Mouse (Mus musculus) hindbrain, postnatal 0 days (tissue): ENCODE data around the gene Get4. TPM values are rescaled to one million over a fixed set of nuclear protein-coding genes. Genes with fewer than 3 reads are reported as not detected.

Experiments used
- ATAC-seq: fragments of 200-750 bp; cut with Nextera tagmentation; 2 replicates; pipeline ENCODE4 v1.8.0; 2017; ENCODE audit warnings: mild to moderate bottlenecking, moderate TSS enrichment, moderate library complexity
- DNase-seq: peaks from one replicate; pipeline ENCODE4 v3.0.0-alpha.2; 2015; ENCODE audit warnings: low spot score
- H3K27ac ChIP-seq: fragments of 300-500 bp; sonication (generic); 2 replicates; pipeline ENCODE4 v1.5.1; 2014; ENCODE audit warnings: mild to moderate bottlenecking
- H3K27me3 ChIP-seq: fragments of 300-500 bp; sonication (generic); 2 replicates; pipeline ENCODE4 v1.6.1; 2014; ENCODE audit warnings: low read length, mixed read lengths; ENCODE audit not compliant: insufficient read depth
- H3K36me3 ChIP-seq: fragments of 300-500 bp; sonication (generic); 2 replicates; pipeline ENCODE4 v1.6.1; 2014; ENCODE audit warnings: low read length, mixed read lengths; ENCODE audit not compliant: insufficient read depth
- H3K4me1 ChIP-seq: fragments of 300-500 bp; sonication (generic); 2 replicates; pipeline ENCODE4 v1.6.1; 2014; ENCODE audit warnings: antibody characterized with exemption, low read length, mixed read lengths; ENCODE audit not compliant: insufficient read depth
- H3K4me2 ChIP-seq: fragments of 300-500 bp; sonication (generic); 2 replicates; pipeline ENCODE4 v1.6.1; 2014; ENCODE audit warnings: low read depth, mild to moderate bottlenecking, low read length, moderate library complexity, mixed read lengths
- H3K4me3 ChIP-seq: fragments of 300-500 bp; sonication (generic); 2 replicates; pipeline ENCODE4 v1.5.1; 2014; ENCODE audit warnings: low read length
- H3K9ac ChIP-seq: fragments of 300-500 bp; sonication (generic); replicated peaks from 2 replicates; pipeline ENCODE4 v1.6.1; 2014; ENCODE audit warnings: mild to moderate bottlenecking, low read length, moderate library complexity, mixed read lengths
- H3K9me3 ChIP-seq: fragments of 300-500 bp; sonication (generic); 2 replicates; pipeline ENCODE4 v1.6.1; 2016; ENCODE audit warnings: low read length, mixed read lengths
- CTCF ChIP-seq: IDR thresholded peaks from 2 replicates; pipeline ENCODE4 v1.5.1; 2016; ENCODE audit warnings: antibody characterized with exemption, control low read depth, low read depth
- WGBS: fragments of 180-500 bp; shearing (Covaris S2); extraction: QIAGEN DNeasy Blood & Tissue Kit; methylation state at CpG from one replicate; pipeline ENCODE4 v1.1.7; 2014; 5-methylcytosine and 5-hydroxymethylcytosine counted together
- polyA plus RNA-seq: library from polyadenylated mRNA; unstranded; fragments of >200 nt; fragmentation: Nextera tagmentation; extraction: Ambion mirVana; gene quantifications from 2 replicates; pipeline ENCODE4 v1.2.1, GENCODE M21; 2015
- total RNA-seq: library from RNA; depleted of rRNA; stranded (reverse); fragments of >200 nt; gene quantifications from 2 replicates; pipeline ENCODE4 v1.2.3, GENCODE M21; 2014

Get4 gene
- total and polyA plus RNA-seq, 2 experiments from 2014 or later, result 49.2 to 141 TPM

GRCm38 (mm10) chr5:139294089-139294488 is 42.0 kb downstream of the Get4 start:
- 68% methylated on average over 2 of the region's 2 CpGs for WGBS
- Histone ChIP-seq H3K4me1 (no peaks in the 10 kb centered on the region), H3K36me3 (peaks cover 2% of the 10 kb centered on the region; the same call in 1 of the 2 replicates), H3K9me3 (no peaks in the 10 kb centered on the region), H3K27me3 (no peaks in the 10 kb centered on the region), H3K27ac (no peak overlapping the region), H3K4me3 (no peak overlapping the region), H3K4me2 (no peak overlapping the region), H3K9ac (no peak overlapping the region)
- no peak for TF ChIP-seq CTCF
- DNase-seq (no peak), ATAC-seq (no peak)

DNA sequence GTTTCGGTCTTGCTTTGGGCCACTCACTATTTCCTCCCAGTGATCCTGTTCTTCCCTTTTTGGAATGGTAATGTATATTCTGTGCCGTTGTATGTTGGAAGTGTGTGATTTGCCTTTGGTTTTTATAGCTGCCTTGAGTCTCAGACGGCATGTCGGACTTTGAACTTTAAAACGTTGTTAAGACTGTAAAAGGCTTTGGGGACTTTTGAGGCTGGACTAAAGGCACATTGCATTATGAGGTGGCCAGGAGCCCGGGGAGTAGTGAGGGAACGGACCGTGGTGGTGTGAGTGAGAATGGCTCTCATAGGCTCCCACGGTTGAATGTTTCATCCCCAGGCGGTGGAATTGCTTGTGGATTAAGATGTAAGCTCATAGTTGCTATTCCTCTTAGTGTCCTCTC is 45.0 kb downstream of the Get4 start:
- no peak for TF ChIP-seq CTCF
- DNase-seq (no peak), ATAC-seq (no peak)
- Histone ChIP-seq H3K36me3 (0 out of 2 replicates have a peak, but pooled peaks cover 3% of the 10 kb centered on the region), H3K27ac (no peak overlapping the region), H3K4me3 (no peak overlapping the region), H3K4me2 (no peak overlapping the region), H3K4me1 (no peaks in the 10 kb centered on the region), H3K9ac (no peak overlapping the region), H3K9me3 (no peaks in the 10 kb centered on the region), H3K27me3 (no peaks in the 10 kb centered on the region)
- 89% methylated on average over 10 of the region's 10 CpGs for WGBS

DNA sequence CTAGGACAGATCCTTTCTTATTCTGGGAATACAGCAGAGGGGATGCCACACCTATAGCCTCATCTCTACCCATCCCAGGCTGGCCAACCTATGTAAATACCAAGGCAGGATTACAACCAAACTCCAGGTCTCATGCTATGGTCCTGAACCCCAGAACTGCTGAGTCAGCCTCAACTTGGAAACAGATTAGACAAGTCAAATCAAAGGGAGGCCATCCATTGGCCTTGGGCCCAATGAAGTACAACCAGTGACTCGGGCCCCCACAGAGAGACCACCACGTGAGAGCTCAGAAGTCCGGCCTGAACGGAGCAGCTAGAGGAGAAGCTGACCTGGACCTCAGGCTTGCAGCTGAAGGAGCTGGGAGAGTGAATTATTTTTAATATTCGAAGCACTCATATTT is 45.6 kb downstream of the Get4 start:
- H3K4me3 ChIP-seq, result no peak overlapping the region
- no peak for ATAC-seq
- no peak overlapping the region for H3K9ac ChIP-seq
- H3K27ac ChIP-seq, result no peak overlapping the region
- no peaks in the 10 kb centered on the region for H3K9me3 ChIP-seq
- no peak for TF ChIP-seq CTCF
- H3K4me1 ChIP-seq, result no peaks in the 10 kb centered on the region
- no peak overlapping the region for H3K4me2 ChIP-seq
- DNase-seq, result no peak
- H3K27me3 ChIP-seq, result no peaks in the 10 kb centered on the region
- H3K36me3 ChIP-seq, result 0 out of 2 replicates have a peak, but pooled peaks cover 3% of the 10 kb centered on the region
- WGBS, result 62% methylated on average over 5 of the region's 5 CpGs

GRCm38 (mm10) chr5:139302101-139302500 is 50.0 kb downstream of the Get4 start:
- no peak overlapping the region for H3K27ac ChIP-seq
- no peaks in the 10 kb centered on the region for H3K27me3 ChIP-seq
- no peak for DNase-seq
- ATAC-seq, result no peak
- no peaks in the 10 kb centered on the region for H3K4me1 ChIP-seq
- TF ChIP-seq CTCF, result no peak
- H3K4me3 ChIP-seq, result no peak overlapping the region
- H3K36me3 ChIP-seq, result 0 out of 2 replicates have a peak, but pooled peaks cover 3% of the 10 kb centered on the region
- no peak overlapping the region for H3K4me2 ChIP-seq
- 89% methylated on average over 6 of the region's 6 CpGs for WGBS
- H3K9ac ChIP-seq, result no peak overlapping the region
- H3K9me3 ChIP-seq, result no peaks in the 10 kb centered on the region

- WGBS, result 92% methylated on average over 9 of the region's 9 CpGs
- no peak overlapping the region for H3K9ac ChIP-seq
- ATAC-seq, result no peak
- H3K4me2 ChIP-seq, result no peak overlapping the region
- no peak overlapping the region for H3K4me3 ChIP-seq
- no peaks in the 10 kb centered on the region for H3K27me3 ChIP-seq
- H3K27ac ChIP-seq, result no peak overlapping the region
- no peak for DNase-seq
- no peak for TF ChIP-seq CTCF
- H3K36me3 ChIP-seq, result 0 out of 2 replicates have a peak, but pooled peaks cover 3% of the 10 kb centered on the region
- H3K9me3 ChIP-seq, result no peaks in the 10 kb centered on the region
- no peaks in the 10 kb centered on the region for H3K4me1 ChIP-seq
These were observed 51.5 kb downstream of the Get4 start for GRCm38 (mm10) chr5:139303646-139304061.

DNA sequence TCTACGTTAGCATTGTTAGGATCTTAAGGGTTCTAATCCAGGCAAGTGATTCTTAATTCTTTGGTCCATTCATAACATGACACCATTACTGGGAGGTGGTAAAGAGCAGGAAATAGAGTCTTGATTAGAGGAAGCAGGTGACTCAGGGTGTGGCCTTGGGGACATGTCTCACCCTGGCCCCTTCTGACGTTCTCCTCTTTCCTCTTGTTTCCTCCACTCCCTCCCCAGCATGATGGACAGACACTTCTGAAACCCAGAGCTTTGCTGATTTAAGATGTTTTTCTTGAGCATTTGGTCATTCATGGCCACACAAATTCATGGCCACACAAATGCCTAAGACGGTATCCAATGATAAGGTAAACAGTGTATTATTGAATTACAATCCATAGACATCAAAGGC is 57.8 kb downstream of the Get4 start:
- Histone ChIP-seq H3K9me3 (no peaks in the 10 kb centered on the region), H3K9ac (no peak overlapping the region), H3K27me3 (no peaks in the 10 kb centered on the region), H3K4me1 (no peaks in the 10 kb centered on the region), H3K36me3 (no peaks in the 10 kb centered on the region), H3K4me3 (no peak overlapping the region), H3K4me2 (no peak overlapping the region), H3K27ac (no peak overlapping the region)
- no peak for ATAC-seq
- DNase-seq, result no peak
- WGBS, result 87% methylated on average over 3 of the region's 3 CpGs
- TF ChIP-seq CTCF, result no peak

DNA sequence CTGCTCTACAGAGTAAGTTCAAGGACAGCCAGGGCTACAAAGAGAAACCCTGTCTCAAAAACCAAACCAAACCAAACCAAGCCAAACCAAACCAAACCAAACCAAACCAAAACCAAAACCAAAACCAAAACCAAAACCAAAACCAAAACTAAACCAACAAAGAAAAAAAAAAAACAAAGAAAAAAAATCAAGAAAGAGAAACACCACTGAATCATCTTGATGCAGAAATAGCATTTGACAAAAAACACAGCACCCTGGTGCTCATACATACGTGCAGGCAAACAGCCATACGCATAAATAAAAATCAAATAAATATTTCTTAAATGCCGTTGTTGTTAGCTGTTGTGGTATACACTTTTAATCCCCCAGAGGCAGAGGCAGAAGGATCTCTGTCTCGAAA is 58.4 kb downstream of the Get4 start:
- ATAC-seq (no peak), DNase-seq (no peak)
- WGBS, result 89% methylated on average over 4 of the region's 4 CpGs
- Histone ChIP-seq H3K9ac (no peak overlapping the region), H3K36me3 (no peaks in the 10 kb centered on the region), H3K4me2 (no peak overlapping the region), H3K27ac (no peak overlapping the region), H3K9me3 (no peaks in the 10 kb centered on the region), H3K27me3 (no peaks in the 10 kb centered on the region), H3K4me1 (no peaks in the 10 kb centered on the region), H3K4me3 (no peak overlapping the region)
- TF ChIP-seq CTCF, result no peak
